Mouse (Mus musculus): ENCODE measurements around the gene 2410015M20Rik. TPM values are rescaled to one million over a fixed set of nuclear protein-coding genes. Genes with fewer than 3 reads are reported as not detected.

Gene 2410015M20Rik
- polyA plus RNA-seq, 1 experiment from 2014 or later = 198 TPM

DNA sequence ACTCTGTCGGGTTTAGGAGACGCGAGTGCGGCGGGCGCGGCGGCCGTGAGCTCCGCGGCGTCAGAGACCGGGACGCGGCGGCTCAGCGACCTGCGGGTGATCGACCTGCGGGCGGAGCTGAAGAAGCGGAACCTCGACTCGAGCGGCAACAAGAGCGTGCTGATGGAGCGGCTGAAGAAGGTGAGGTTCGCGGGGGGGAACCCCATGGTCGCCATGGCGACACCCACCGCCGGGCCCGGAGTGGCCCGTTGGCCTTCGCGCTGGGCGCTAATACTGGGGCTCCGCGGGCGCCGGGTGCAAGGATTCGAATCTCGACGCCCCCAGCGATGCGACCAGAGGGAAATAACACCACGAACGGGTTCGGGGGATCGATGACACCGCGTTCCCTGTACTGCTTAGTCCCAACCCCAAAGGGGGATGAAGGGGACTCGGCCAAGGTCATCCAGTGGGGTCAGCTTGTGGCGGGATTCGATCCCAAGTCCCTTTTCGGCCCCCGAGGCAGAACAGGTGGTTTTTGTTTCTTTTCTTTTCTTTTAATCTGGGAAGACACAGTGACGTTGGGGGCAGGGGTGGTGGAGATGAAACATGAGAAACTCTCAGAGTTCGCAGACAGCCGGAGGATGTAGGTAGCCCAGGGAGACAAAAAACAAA, 24.3 kb downstream of the 2410015M20Rik start:
- Histone ChIP-seq H3K4me1 (replicated peaks) (peaks cover 74% of the 10 kb centered on the region), H3K9me3 (no peaks in the 10 kb centered on the region), H3K4me3 (replicated peaks) (peak overlapping the region; percentile 93), H3K27ac (peak overlapping the region; percentile 89), H3K27me3 (no peaks in the 10 kb centered on the region), H3K4me2 (replicated peaks) (peak overlapping the region; percentile 82), H3K36me3 (peaks cover 68% of the 10 kb centered on the region), H3K9ac (replicated peaks) (peak overlapping the region; percentile 95)
- peak; percentile 31 for ATAC-seq
- under 1% methylated on average over 61 of the region's 61 CpGs for WGBS

DNA sequence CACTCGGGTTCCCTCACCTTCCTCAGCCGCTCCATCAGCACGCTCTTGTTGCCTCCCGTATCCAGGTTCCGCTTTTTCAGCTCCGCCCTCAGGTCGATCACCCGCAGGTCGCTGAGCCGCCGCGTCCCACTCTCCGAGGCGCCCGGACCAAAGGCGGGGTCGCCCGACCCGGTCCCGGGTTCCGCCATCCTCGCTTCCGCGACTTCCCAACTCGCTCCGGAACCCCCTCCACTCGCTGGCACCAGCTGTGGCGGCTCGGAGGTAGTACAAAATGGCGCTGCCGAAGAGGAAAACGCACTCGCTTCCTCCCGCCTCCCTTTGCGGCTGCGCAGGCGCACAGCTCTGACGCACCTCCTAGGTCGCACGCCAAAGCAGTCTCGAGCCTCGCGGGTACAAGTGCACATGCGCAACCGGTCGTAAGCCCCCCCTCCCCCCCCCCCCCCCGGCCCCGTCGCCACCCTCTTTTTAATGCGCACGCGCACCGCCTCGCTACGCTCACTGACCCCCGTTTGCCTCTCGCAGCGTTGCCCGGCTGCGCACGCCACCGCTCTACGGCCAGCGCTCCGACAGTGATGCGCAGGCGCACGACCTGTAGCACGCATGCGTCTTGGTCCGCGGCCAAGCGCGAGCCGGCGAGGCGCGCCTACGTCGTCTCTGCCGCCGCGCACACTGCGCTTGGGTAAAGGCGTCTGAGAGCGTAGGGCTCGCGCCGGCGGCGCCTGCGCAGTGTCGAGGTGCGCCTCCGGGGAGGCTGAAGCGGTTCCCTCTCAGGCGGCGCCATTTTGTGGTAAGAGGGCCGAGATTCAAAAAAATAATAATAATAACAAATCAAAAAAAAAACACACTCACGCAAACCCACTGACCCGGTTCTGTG, 25.1 kb downstream of the 2410015M20Rik start, which contains the start of the genes Safb2 and Safb:
Gene Safb2 (minus strand): TSS at position 329 of the 874 bp plus-strand sequence.
Gene Safb (plus strand): TSS at position 569 of the 874 bp plus-strand sequence.
- under 1% methylated on average over 81 of the region's 101 CpGs for WGBS
- peak within 1 kb of the TSS; percentile 95 for H3K27ac ChIP-seq
- peaks cover 66% of the 10 kb centered on the region for H3K36me3 ChIP-seq

DNA sequence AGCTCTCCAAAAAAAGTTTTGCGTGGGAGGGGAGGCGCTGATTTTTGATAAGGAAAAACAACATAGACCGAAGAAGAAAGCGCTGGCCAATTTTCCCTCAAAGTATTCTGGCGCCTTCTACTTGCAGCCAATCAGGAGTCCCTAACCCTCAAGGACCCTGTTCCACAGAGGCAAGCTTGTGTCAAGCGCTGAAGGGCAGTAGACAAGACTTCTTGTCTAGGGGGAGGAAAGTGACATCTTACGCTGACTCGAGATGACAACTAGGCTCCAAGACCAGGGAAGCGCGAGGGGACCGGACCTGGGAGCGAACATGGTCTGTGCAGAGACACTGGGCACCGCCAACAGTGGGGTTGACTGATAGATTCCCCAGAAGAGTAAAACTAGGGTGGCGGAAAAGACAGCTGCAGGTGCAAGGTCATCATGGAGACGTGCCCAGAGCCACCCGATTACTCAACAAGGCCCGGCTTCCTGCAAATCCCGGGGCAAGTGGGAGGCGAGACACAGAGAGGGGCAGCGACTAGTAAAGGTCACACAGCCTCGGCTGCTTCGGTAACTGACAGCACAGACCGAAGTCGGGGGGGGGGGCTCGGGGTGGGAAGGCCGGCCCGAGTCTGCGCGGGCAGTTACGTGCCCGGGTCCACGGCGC, 25.8 kb downstream of the 2410015M20Rik start:
- 4% methylated on average over 33 of the region's 33 CpGs for WGBS
- Histone ChIP-seq H3K4me3 (replicated peaks) (peak overlapping the region; percentile 93), H3K4me1 (replicated peaks) (peaks cover 62% of the 10 kb centered on the region), H3K9me3 (no peaks in the 10 kb centered on the region), H3K27ac (peak overlapping the region; percentile 95), H3K9ac (replicated peaks) (peak overlapping the region; percentile 89), H3K4me2 (replicated peaks) (peak overlapping the region; percentile 97), H3K36me3 (peaks cover 66% of the 10 kb centered on the region), H3K27me3 (no peaks in the 10 kb centered on the region)
- no peak for ATAC-seq

More for the DNA sequence above, 25.1 kb downstream of the 2410015M20Rik start, which contains the start of the genes Safb2 and Safb:
- H3K27me3 ChIP-seq = no peaks in the 10 kb centered on the region
- H3K4me2 ChIP-seq (replicated peaks) = peak within 1 kb of the TSS; percentile 97
- peaks cover 69% of the 10 kb centered on the region for H3K4me1 ChIP-seq (replicated peaks)
- peak within 1 kb of the TSS; percentile 95 for H3K9ac ChIP-seq (replicated peaks)
- H3K4me3 ChIP-seq (replicated peaks) = peak within 1 kb of the TSS; percentile 93
- H3K9me3 ChIP-seq = no peaks in the 10 kb centered on the region
- ATAC-seq = peak; percentile 97

DNA sequence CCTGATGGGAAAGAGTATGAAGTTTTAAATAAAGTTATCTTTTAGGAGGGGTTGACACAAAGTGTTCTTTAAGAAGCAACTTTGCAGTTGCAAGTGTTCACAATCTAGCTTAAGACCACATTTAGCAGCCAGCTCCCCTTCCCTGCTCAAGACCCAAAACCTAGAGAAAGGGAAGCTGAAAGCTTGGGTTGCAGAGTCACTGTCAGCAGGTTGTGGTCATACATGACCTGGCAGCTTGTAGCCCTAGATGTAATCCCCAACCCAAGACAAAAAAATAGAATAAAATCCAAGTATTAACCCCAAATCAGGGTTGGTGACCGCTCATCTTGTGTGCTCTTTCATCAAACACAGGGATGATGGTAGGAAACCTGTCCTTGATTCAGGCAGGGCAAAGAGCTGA, 26.5 kb downstream of the 2410015M20Rik start:
- WGBS = 71% methylated on average over 1 of the region's 1 CpGs
- Histone ChIP-seq H3K36me3 (peaks cover 66% of the 10 kb centered on the region), H3K9ac (replicated peaks) (peak overlapping the region; percentile 89), H3K27me3 (no peaks in the 10 kb centered on the region), H3K27ac (no peak overlapping the region), H3K9me3 (no peaks in the 10 kb centered on the region), H3K4me2 (replicated peaks) (peak overlapping the region; percentile 97), H3K4me3 (replicated peaks) (peak overlapping the region; percentile 93), H3K4me1 (replicated peaks) (peaks cover 56% of the 10 kb centered on the region)
- no peak for ATAC-seq

DNA sequence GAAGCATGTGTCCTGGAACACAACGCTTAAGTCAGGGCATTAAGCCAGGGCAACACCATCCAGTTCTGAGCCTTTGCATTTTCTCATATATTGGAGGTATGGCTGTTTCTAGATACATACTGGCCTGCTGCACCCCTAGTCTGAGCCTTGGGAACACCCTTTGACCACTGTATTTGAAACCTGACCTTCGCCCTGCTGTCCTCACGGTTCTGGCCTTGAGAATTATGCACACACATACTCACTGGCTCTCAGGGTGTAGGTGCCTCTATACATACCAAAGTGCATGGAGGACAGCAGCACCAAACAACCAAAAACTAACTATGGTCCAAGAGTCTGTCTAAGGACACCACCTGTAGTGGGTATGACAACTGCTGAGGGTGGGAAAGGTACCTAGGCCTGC, 36.6 kb downstream of the 2410015M20Rik start:
- H3K36me3 ChIP-seq = peaks cover 95% of the 10 kb centered on the region
- WGBS = 95% methylated on average over 3 of the region's 3 CpGs
- H3K27me3 ChIP-seq = no peaks in the 10 kb centered on the region
- no peak for ATAC-seq
- H3K4me2 ChIP-seq (replicated peaks) = no peak overlapping the region
- H3K4me3 ChIP-seq (replicated peaks) = no peak overlapping the region
- H3K9ac ChIP-seq (replicated peaks) = no peak overlapping the region
- no peaks in the 10 kb centered on the region for H3K9me3 ChIP-seq
- H3K4me1 ChIP-seq (replicated peaks) = 0 out of 2 replicates have a peak, but pooled peaks cover 5% of the 10 kb centered on the region
- no peak overlapping the region for H3K27ac ChIP-seq

DNA sequence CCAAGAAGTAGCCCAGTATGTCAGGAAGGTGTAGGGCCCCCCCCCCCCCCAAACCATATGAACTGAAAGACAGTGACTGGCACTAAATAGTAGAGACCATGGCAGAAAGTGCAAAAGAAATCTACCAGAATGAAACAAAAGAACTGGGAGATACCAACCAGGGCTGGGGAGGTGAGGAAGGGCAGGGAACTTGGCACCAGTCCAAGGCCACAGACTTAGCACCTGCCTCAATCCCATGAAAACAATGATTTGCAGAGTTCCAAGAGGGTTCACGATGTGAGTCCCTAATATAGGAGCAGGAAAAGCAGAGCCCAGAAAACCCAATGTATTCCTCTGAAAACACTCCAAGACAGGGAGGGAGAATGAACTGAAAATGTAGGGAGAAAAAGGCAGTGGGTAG, 37.4 kb downstream of the 2410015M20Rik start:
- WGBS = 60% methylated on average over 1 of the region's 1 CpGs
- Histone ChIP-seq H3K4me2 (replicated peaks) (no peak overlapping the region), H3K27me3 (no peaks in the 10 kb centered on the region), H3K4me3 (replicated peaks) (no peak overlapping the region), H3K9me3 (no peaks in the 10 kb centered on the region), H3K4me1 (replicated peaks) (0 out of 2 replicates have a peak, but pooled peaks cover 5% of the 10 kb centered on the region), H3K36me3 (peaks cover 95% of the 10 kb centered on the region), H3K27ac (no peak overlapping the region), H3K9ac (replicated peaks) (no peak overlapping the region)
- ATAC-seq = no peak

DNA sequence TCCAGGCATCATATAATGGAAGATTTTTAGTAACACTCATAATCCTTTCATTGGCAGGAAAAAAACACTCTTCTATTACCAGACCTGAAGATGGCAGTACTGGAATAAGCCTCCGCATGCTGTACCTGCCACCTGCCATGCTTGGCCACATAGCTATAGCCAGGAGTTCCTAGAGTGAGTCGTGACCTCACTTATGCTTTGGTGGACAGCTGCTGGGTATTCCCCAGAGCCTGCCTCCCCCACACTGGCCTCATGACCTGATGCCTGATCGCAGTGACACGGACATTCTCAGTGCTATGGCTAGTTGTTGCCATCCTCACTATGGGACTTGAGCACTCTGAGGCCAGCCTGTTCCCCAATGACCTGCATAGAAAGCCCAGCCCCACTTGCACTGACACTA, 39.3 kb downstream of the 2410015M20Rik start:
- H3K4me1 ChIP-seq (replicated peaks) = 0 out of 2 replicates have a peak, but pooled peaks cover 5% of the 10 kb centered on the region
- no peaks in the 10 kb centered on the region for H3K27me3 ChIP-seq
- H3K9ac ChIP-seq (replicated peaks) = no peak overlapping the region
- H3K36me3 ChIP-seq = peaks cover 98% of the 10 kb centered on the region
- WGBS = 96% methylated on average over 4 of the region's 4 CpGs
- no peak for ATAC-seq
- H3K4me2 ChIP-seq (replicated peaks) = no peak overlapping the region
- H3K9me3 ChIP-seq = no peaks in the 10 kb centered on the region
- H3K4me3 ChIP-seq (replicated peaks) = no peak overlapping the region
- H3K27ac ChIP-seq = no peak overlapping the region

DNA sequence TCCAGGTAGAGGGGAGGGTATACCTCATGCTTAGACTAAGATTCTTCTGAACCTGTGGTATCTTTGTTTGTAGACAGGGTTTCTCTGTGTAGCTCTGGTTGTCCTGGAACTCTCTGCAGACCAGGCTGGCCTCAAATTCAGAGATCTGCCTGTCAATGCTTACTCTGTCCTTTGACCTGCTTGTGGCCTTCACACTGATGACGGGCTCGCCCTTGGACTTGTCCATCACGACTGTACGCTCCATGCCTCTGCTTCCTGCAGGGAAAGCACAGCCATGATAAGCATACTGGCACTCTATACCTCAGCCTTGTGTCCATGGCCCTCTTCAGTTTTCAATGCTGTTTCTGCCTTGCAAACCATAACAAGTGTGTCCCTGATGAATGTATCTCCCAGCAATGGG, 42.2 kb downstream of the 2410015M20Rik start:
- ATAC-seq = no peak
- 94% methylated on average over 4 of the region's 4 CpGs for WGBS

DNA sequence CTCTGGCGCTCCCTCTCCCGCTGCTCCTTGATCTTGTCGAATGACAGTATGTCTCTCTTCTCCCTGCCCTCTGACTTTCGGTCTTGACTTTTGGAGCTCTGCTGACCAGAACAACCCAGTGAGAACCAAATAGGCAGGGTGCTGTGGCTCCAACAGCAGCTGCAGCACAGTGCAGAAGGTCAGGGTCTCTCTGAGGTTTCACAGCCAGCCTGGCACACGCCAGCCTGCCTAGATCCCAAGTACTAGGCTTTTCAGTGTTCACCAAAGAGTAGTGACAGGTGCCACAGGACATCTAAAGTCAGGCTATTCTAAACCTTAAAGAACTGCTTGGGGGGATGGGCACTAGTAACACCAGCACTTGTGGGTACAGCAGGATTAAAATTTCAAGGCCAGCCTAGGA, 42.7 kb downstream of the 2410015M20Rik start:
- H3K9ac ChIP-seq (replicated peaks) = no peak overlapping the region
- no peak overlapping the region for H3K27ac ChIP-seq
- H3K9me3 ChIP-seq = no peaks in the 10 kb centered on the region
- no peaks in the 10 kb centered on the region for H3K4me1 ChIP-seq (replicated peaks)
- peaks cover 100% of the 10 kb centered on the region for H3K36me3 ChIP-seq
- 88% methylated on average over 5 of the region's 5 CpGs for WGBS
- H3K4me2 ChIP-seq (replicated peaks) = no peak overlapping the region
- no peak overlapping the region for H3K4me3 ChIP-seq (replicated peaks)
- no peak for ATAC-seq
- no peaks in the 10 kb centered on the region for H3K27me3 ChIP-seq

More for the DNA sequence above, 42.2 kb downstream of the 2410015M20Rik start:
- Histone ChIP-seq H3K4me1 (replicated peaks) (0 out of 2 replicates have a peak, but pooled peaks cover 1% of the 10 kb centered on the region), H3K27ac (no peak overlapping the region), H3K4me2 (replicated peaks) (no peak overlapping the region), H3K27me3 (no peaks in the 10 kb centered on the region), H3K4me3 (replicated peaks) (no peak overlapping the region), H3K9me3 (no peaks in the 10 kb centered on the region), H3K36me3 (peaks cover 100% of the 10 kb centered on the region), H3K9ac (replicated peaks) (no peak overlapping the region)

DNA sequence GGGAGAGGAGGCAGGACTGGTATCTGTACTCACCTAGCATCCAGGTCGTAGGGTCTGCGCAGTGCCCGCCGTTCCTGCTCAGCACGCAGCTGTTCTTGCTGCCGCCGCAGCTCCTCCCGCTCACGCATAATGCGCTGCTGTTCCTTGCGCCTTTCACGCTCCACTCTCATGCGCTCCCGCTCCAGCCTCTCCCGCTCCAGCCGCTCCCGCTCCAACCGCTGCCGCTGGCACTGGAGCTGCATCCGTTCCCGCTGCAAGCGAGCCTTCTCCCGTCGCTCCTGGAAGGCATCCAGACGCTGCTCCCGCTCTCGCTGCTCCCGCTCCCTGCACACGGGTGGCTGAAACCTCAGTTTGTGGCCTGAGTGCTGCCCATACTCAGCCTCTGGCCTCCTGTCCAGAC, 43.3 kb downstream of the 2410015M20Rik start:
- Histone ChIP-seq H3K27ac (no peak overlapping the region), H3K9me3 (no peaks in the 10 kb centered on the region), H3K4me1 (replicated peaks) (no peaks in the 10 kb centered on the region), H3K9ac (replicated peaks) (no peak overlapping the region), H3K36me3 (peaks cover 100% of the 10 kb centered on the region), H3K27me3 (no peaks in the 10 kb centered on the region), H3K4me3 (replicated peaks) (no peak overlapping the region), H3K4me2 (replicated peaks) (no peak overlapping the region)
- 95% methylated on average over 29 of the region's 29 CpGs for WGBS
- no peak for ATAC-seq

DNA sequence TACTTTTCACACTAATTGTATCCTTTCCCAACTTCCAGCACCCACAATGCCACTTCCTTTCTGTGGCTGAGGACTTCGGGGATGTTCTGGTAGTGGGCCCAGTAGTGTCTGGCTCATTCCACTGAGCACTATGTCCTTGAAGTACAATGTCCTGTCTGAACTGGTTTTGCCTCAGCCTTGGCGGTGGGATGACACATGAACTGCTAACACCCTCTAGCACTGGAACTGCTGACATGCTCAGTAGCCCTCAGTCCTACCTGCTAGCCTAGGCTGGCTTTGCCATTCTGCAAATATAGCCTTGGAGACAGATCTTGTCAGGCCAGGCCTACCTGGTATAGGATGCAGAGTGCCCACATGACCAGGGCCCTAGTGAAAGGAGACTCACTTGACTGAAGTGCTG, 47.7 kb downstream of the 2410015M20Rik start:
- ATAC-seq = no peak
- Histone ChIP-seq H3K36me3 (peaks cover 60% of the 10 kb centered on the region), H3K4me2 (replicated peaks) (no peak overlapping the region), H3K9me3 (no peaks in the 10 kb centered on the region), H3K27ac (no peak overlapping the region), H3K4me3 (replicated peaks) (no peak overlapping the region), H3K9ac (replicated peaks) (no peak overlapping the region), H3K4me1 (replicated peaks) (no peaks in the 10 kb centered on the region), H3K27me3 (no peaks in the 10 kb centered on the region)
- WGBS = 97% methylated on average over 2 of the region's 2 CpGs
